Mouse (Mus musculus) kidney, postnatal 36 days (tissue): Measurements from ENCODE around the gene Pdlim4.

Source experiments
- DNase-seq, 2 experiments: peaks; one replicate each; pipeline ENCODE4 v3.0.0; 2021 to 2022; ENCODE audit warnings: mixed read lengths in 2 of 2

Pdlim4 gene

DNA sequence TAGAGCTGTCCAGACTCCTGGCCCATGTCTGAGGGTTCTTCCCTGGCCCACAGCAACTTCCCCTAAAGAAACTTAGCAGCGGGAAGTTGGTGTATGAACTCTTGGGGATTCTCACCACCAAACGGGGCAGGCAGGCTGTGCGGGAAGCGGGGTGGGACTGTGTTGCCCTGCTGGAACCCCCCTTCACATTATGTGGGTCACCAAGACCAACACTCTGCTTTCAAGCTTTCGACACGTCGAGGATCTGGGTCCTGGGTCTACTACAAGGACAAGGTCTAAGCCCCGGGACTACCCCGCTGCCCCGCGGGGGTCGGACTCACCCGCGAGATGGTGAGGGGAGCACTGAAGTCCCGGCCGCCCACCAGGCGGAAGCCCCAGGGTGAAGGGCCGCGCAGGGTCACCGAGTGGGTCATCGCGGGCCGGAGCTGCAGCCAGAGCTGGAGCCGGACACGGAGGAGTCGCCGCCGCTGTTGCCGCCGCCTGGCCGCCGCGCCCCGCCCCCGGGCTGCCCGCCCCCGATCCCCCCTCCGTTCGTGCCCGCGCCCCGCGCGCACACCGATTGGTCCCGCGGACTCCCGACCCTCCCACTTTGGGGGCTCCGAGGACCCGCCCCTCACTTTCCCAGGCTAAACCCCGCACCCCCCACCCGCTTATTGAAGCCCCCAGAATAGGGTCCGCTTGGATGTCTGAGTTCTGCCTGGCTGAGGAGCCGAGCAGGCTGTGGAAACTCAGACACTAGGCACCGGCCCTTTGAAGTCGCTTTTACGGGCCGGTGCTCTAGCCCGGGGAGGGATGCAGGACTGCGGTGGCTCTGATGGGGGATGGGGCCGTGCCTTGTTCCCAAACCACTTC lies at the start of gene Pdlim4:
Gene Pdlim4, minus strand, starts transcription at position 495 of the 852 bp plus-strand sequence.
- DNase-seq = peak in 1 of 2 experiments; percentile 60

DNA sequence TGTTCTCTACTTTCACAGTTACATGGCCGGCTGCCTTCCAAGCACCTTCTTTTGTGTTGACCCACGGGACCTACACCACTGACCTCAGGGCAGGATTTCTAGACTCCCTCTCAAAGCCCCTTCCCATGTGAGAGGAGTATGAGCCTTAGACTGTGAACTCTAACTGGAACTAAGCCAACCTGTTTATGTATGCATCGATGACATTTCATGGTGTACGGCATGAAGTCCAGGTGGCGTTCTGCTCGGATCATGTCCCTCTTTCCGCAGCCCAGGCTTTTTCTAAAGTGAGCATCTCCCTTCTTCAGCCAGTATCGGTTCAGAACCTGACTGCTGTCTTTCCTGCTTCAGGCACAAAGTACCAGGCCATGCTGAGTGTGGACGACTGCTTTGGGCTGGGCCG lies 48.3 kb upstream of the Pdlim4 start:
- DNase-seq = no peak

DNA sequence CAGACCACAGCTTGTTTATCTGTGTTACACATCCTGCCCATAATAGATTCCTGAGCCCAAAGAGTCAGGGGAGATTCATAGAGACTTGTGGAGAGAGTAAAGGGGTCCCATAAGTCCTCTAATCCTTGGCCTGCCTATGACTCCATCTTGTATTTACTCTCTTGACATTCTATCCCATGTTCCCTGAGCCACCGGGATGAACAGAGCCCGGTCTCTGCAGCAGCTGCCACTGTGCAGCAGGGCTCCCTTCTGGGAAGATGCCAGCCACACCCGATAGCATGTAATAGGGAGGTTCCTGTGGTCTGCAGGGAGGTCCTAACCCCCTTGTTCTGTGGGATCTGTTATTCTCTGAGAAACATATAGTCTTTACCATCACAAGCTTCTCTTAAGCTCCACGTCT lies 47.6 kb upstream of the Pdlim4 start:
- no peak for DNase-seq

DNA sequence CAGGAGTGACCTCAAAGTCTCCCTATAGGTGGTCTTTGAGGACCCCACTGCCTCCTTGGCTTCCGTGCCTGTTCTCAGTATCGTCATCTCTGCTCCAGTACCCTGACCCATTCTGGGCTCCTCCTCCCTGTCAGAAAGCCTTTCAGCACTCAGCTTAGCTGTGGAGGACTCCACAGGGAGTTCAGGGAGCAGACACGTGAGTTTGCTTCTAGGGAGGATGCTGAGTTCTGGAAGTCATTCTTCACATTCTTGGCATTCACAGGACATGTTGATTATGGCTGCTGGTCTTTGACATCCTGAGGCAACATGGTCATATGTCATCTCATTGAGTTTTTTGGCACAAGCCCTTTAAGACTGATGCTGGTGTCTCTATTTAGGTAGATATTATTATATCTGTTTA lies 47.1 kb upstream of the Pdlim4 start:
- peak in 1 of 2 experiments; percentile 64 for DNase-seq

DNA sequence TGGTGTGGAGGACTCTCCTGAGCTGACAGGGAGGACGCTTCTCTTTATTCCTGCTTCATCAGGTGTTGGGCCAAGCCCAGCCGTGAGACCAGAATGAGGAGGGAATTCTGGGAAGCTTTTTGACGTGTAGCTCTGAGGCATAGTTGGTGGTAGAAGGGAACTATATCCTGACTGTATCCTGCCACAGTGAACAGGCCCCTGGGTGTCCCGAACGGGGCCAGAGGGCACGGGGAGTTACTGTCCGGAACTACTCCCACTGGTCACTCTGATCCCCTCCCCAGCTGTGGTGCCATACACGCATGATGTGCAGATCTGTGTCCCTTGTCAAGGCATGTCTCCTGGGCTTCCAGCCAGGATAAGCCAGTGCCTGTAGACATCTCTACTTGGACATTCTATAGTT lies 46.5 kb upstream of the Pdlim4 start:
- DNase-seq = no peak

DNA sequence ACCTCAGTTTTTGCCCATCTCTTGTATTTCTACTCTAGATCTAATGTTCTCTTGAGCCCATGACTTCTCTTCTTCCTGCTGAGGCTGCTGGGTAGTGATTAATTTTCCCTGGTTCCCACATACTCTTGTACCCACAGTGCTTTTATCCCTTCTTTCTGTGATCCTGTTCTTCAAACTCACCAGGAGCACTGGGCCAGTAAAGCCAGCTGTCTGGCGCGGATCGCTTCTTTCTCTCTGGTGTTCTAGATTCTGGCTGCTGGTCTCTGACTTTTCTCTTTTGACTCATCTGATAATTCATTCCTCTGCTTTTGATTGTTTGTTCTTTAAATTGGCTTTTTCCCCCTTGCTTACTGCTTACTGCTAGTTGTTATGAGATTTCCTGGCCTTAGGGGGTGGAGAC lies 45.9 kb upstream of the Pdlim4 start:
- DNase-seq = no peak

DNA sequence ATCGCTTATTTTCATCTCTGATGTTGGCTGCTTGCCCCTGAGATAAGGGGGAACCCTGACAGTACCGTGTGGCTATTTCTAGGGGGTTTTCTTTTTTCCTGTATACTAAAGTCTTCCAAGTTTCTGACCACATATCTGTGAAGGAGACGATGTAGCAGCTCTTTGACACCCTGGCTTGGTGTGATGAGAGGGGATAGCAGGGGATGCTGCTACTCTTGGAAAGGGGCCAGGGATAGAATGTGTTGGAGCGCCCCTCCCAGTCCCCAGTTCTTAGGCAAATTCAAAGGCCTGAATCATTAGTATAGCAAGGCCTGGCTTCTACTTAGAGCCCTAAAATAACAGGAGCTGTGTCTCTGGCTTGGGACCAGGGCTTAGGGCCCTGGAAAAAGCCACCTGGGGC lies 44.5 kb upstream of the Pdlim4 start:
- no peak for DNase-seq

DNA sequence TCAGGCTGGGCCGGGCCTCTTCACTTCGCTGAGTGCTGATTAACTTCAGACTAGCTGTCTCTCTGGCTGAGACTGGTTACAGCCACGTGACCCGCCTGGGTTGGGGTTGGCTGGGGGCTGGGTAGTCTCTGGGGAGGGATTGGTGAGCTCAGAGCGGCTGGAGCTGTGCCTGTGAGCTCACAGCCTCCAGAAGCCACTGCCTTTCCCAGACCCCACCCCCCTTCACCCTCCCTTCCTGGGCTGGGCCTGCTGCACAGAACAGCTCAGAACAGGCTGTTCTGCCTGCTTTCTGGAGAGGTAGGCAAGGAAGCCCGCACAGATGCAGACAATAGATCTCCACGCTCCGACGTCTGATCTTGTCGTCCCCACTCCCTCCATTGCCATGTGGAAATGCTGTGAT lies 44.1 kb upstream of the Pdlim4 start:
- DNase-seq = peak; percentile 97 to 98

DNA sequence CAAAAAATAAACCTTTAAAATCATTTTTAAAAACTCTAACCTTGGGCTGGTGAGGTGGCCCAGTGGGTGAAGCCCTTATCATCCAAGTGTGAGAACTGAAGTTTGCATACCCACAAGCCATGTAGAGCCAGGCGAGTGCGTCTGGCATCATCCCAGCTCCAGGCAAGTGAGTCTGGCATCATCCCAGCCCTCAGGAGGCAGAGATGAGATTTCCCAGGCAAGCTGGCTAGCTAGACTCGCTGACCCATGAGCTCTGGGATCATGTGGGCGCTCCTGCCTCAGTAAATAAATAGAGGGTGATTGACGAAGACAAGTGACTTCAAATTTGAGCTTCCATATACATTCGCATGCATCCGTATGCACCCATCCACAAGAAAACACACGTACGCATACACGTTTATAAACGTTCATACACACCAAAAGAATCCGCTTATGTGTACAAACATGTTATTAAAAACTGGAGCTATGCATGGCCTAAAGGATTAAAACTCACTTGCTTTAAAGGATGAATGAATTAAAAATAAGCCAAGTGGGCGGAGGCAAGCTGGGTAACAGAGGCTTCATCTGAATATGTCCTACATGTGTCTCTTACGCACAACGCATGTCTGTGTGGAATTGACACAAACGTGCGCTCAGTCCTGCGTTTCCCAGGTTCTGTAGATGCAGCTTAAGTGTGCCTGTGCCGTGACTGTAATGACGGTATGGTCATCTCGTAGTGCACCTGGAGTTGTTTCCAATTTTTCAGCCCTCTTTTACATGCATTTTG lies 43.3 kb upstream of the Pdlim4 start:
- DNase-seq = peak; percentile 90 to 92

DNA sequence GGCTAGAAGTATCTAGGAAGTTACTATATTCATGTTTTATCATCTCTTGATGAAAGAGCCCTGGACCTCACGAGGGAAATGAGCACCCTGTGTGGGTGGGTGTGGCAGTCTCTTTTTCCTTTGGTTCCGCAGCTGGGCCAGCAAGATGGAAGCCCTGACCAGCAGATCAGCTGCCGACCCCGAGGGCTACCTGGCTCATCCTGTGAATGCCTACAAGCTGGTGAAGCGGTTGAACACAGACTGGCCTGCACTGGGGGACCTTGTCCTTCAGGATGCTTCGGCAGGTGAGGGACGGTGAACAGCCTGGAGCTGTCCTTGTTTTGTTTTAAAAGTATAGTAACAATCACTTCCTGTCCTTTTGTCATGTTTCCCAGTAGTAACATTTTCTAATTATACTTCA lies 42.5 kb upstream of the Pdlim4 start:
- no peak for DNase-seq

DNA sequence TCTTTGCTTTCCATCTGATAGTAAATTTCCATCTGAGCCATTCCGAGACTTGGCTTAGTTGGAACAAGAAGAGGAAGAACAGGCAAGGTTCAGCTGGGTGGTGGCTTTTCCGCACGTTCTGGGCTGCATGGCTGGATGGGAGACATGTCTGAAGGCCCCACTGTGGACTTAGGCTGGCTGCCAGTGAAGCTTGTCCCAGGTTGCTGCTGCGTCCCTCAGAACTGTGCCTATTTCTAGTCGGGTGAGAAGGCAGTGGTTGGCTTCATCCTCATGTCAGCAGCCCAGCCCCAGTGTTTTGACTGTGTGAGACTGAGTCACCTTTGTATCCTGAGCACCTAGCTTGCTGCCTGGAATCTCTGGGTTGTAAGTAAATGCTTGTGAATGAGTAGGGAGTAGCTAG lies 40.1 kb upstream of the Pdlim4 start:
- DNase-seq = peak; percentile 71 to 76

DNA sequence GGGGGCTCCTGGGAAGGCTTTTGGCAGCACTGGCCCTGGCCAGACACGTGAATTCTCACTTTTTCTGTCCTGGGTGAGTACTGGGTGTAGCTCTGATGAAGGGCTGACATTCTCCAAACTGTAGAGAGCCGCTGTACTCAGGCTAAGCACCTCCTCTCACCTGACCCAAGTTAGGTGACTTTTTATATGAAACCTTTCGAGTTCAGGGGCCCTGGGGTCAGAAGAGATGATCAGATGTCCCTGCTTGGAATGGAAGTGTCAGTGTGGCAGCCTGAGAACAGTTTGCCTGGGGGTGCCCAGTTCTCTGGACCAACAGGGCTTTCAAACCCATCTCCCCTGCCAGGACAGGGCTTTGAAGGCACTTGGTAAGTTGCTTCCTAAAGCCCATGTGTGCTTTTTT lies 39.3 kb upstream of the Pdlim4 start:
- DNase-seq = no peak

DNA sequence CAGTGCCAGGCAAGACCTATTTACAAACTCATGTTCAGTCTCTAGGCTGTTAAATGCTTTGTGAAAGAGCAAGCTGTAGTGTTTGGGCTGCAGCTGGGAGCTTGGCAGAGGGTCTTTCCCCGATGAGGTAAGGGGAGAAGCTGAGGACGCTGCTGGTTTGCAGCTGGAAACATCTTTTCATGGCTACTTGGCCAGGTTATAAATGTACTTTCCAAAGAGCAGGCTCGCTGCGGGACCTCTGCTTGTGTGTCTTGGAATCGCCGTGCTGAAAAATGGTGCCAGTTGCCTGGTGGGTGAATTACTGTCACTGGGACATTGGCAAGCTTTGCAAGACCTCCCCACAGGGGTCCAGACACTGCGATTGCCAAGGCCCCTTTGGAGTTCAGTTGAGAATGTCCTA lies 38.4 kb upstream of the Pdlim4 start:
- no peak for DNase-seq

DNA sequence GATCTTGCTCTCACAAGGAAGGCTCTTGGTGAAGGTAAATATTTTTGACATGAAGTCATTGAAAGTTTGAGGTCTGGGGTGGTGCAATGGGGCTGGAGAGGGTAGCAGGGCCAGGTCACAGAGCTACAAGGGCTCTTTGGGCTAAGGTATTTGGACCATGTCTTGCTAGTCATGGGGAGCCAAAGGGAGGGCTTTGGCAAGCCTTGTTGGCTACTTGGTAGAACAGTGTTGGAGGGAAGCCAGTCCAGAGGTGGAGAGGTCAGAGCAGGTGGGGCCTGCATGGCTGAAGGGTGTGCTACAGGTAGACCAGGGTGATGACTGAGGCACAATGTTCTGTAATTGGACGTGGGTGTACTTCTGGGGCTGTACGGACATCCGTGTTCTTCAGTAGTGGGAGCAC lies 37.9 kb upstream of the Pdlim4 start:
- DNase-seq = peak; percentile 87 to 89

DNA sequence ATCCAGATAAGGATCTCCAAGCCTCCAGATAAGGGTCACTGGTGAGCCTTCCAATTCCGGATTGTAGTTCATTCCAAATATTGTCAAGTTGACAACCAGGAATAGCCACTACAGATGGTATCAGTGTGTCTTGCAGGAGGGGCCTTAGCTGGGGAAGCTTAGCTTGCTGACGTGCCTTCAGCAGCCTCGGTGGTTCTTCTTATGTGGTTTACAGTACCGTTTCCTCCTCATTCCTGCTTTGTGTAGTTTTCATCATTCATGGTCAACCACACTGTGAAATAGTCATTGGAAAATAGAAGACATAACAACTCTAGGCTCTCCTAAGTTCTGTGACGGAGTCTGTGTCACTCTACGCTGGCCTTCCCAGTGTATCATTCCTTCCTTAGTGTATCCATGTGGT lies 36.2 kb upstream of the Pdlim4 start:
- no peak for DNase-seq

DNA sequence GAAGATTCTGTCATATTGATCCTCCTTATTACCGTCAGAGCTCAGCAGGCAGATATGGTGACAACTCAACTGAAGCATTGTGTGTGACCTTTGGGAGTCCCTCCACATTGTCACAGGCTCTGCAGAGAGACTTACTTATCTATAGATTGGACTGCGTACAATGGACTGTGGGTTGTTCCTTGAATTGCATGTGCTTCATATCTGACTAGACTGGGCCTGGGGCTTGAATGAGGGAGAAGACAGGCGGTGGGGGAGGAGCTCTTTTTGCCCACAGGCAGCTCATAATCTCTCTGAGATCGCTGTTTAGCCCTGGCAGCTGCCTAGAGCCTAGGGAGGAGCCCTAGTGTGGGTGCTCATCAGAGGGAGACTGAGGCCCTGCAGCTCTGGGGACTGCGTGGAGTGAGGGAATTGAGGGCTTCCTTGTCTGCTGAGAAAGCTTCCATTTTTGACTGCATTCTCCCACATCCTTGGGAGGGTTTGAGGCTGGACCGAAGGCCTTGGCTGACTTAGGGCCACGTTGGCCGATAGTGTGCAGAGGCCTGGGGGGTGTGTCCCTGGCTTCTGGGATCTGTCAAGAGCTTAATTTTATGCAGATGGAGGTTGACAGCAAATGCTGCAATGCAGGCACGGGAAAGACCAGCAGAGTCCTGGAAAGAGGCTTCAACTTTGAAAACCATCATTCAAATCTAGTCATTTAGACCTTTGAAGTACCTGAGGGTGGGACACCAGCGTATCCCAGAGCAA lies 34.1 kb upstream of the Pdlim4 start:
- no peak for DNase-seq

DNA sequence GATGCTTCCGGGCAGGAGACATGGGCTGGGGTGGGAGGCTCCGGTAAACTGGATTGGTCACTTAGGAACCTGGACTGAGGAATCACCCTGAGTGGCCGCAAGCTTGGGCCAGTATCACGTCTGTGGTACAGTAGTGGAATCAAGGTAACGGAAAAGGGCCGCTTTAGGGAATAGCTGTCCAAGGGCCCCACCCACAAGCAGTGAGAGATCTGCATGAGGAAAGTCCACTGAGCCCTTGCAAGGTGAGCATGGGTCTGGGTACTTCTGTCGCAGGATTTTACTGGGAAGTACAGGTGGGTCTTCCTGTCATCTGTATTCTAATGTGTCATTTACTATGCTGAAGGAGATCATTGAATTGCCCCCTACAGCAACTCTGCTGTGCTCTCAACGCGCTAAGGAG lies 32.9 kb upstream of the Pdlim4 start:
- DNase-seq = no peak

DNA sequence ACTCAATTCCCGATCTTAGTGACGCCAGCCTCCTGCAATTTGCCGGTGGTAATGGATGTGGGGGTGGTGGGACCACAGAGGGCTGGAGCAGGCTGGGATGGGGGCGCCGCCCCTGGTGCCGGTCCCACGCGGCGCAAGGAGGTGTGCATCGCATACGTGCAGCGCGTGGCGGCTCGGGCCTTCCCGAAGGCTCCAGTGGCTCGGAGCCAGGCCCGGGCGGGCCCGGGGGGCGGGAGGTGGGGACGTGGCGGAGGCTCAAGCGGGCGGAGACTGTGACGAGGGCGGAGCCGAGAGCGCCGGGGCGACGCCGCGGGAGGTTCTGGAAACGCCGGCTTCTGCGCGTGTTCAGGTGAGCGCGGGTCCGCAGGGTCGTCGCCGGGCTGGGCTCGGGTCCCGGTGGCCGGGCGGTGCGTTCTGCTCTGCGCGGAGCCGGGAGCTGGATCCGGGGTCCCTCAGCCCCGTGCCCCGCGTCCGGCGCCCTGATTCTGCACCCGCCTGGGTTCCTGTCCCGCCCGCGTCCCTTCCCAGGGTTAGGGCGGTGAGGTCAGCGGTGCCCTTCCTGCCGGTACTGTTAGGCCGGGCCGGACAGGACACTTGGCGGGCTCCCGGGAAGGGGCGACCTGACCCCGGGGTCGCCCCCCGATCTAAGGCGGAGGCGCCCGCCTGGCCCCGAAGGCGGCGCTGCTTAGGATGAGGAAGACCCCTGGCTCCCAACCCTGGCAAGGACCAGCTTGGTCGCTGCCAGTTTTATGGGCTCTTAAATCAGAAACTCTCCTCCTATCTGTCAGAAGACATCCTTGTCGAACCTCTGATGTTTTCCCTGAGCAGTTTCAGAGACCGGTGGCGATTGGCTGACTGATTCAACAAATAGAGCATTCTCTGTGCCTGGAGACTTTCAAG lies 32.1 kb upstream of the Pdlim4 start:
- DNase-seq = peak; percentile 77 to 91

DNA sequence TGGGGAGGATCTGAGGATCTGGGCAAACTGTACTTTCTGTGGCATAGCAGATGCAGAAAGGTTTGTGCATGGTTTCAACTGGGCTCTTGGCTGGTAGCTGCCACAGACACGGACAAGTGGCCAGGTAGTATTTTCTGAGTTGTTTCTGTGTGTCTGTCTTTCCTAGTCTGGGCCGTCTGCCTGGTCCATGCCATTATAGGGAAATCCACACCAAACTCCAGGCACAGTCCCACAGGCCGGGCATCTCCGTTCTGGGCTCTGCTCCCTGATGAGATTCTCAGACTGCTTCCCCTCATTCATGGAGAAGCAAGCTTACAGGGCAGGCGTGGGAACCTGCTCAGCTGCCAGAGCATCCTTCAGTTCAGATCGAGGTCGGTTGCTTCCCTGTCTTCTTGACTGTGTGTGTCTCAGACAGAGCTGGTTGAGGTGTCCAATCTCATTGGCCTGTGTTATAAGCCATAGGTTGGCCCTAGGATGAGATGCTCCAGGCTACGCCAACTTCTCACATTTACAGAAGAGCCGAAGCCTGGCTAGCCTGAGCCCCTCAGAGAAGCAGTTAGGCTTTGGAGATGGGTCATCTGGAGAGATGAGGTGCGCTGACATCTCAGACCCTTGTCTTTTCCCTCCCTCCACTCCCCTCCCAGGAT lies 31.4 kb upstream of the Pdlim4 start, which contains the start of gene P4ha2:
Gene P4ha2, plus strand, starts transcription at position 51 of the 647 bp plus-strand sequence.
- no peak for DNase-seq

DNA sequence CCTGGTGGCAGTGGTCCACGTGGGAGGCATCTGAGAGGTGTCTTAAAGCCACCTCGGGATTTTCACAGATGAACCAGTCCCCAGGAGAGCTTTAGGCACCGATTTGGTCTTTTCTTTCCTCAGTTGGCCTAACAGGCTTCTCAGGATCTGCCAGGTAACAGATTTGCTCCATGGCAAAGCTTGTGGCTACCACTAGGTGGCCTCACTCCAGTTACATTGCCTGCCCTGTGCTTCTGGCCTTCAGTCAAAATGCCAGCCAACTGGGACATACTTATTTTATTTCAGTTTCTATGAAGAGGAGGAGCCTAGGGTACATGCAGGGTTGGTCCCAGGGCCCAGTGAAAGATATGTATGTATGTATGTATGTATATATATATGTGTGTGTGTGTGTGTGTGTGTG lies 24.2 kb upstream of the Pdlim4 start:
- peak; percentile 68 to 76 for DNase-seq

DNA sequence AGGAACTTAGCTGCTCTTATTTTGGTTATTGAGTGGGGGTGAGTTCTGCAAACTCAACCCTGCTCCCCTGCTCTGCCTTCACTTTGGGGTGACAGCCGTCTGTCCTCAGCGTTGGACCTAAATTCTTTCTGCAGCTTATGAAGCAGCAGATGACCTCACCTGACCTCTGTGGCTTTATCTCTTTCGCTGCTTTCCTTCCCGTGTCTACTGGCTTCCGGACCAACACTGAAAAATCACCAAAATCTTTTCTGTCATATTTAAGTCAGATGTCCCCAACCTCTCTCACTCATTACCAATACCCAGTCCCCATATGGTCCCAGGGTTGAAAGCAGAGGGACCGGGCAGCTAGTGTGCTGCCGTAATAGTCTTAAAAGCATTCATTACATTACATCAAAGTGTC lies 23.4 kb upstream of the Pdlim4 start:
- DNase-seq = peak in 1 of 2 experiments; percentile 32

DNA sequence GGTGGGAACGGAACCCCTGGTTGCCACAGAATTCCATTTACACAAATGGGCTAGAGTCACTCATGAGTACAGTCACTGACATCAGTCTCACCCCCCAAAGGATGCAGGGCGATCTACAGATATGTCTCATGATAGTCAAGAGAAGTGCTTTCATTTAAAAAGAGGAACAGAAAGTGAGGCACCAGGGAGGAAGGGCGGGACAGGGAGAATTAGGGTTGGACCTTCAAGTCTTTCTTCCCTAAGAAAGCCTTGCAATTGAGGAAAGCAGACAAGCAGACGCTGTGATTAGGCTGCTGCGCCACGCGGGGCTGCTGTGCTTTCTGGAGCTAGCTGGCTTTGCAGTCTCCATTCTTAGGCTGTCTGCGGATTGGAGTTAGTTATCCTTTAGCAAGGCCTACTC lies 22.9 kb upstream of the Pdlim4 start:
- peak in 1 of 2 experiments; percentile 29 for DNase-seq
